Mouse (Mus musculus): ENCODE measurements around the gene Thrb.

The Thrb gene

GRCm38 (mm10) chr14:17659686-17660328 lies at the start of gene Thrb:
Gene Thrb, plus strand, starts transcription at chr14:17660261.
- peak; percentile 8 to 18 for DNase-seq (ENCODE audit: low spot score in 2 of 2)

- no peak for DNase-seq (ENCODE audit: low spot score in 2 of 2)
Measured at GRCm38 (mm10) chr14:17621671-17622070, 38.4 kb upstream of the Thrb start.

- DNase-seq (ENCODE audit: low spot score in 2 of 2), result no peak
Measured at GRCm38 (mm10) chr14:17623936-17624335, 36.1 kb upstream of the Thrb start.

GRCm38 (mm10) chr14:17629215-17629614 lies 30.8 kb upstream of the Thrb start:
- DNase-seq (ENCODE audit: low spot score in 2 of 2), result no peak

GRCm38 (mm10) chr14:17632887-17633522 lies 27.1 kb upstream of the Thrb start:
- peak; percentile 24 to 44 for DNase-seq (ENCODE audit: low spot score in 2 of 2)

- no peak for DNase-seq (ENCODE audit: low spot score in 2 of 2)
Measured at GRCm38 (mm10) chr14:17636971-17637370, 23.1 kb upstream of the Thrb start.

- no peak for DNase-seq (ENCODE audit: low spot score in 2 of 2)
Measured at GRCm38 (mm10) chr14:17641770-17642169, 18.3 kb upstream of the Thrb start.

GRCm38 (mm10) chr14:17655084-17655483 lies 5.0 kb upstream of the Thrb start:
- DNase-seq (ENCODE audit: low spot score in 2 of 2), result no peak

GRCm38 (mm10) chr14:17659031-17659430 lies 1.0 kb upstream of the Thrb start:
- peak; percentile 67 to 85 for DNase-seq (ENCODE audit: low spot score in 2 of 2)

- DNase-seq (ENCODE audit: low spot score in 2 of 2), result peak; percentile 78 to 86
Measured at GRCm38 (mm10) chr14:17660329-17661099, 453 bp downstream of the Thrb start.

- DNase-seq (ENCODE audit: low spot score in 2 of 2), result no peak
Measured at GRCm38 (mm10) chr14:17661100-17661521, 1.1 kb downstream of the Thrb start.

GRCm38 (mm10) chr14:17662087-17662486 lies 2.0 kb downstream of the Thrb start:
- DNase-seq (ENCODE audit: low spot score in 2 of 2), result no peak

- DNase-seq (ENCODE audit: low spot score in 2 of 2), result no peak
Measured at GRCm38 (mm10) chr14:17674335-17674734, 14.3 kb downstream of the Thrb start.

GRCm38 (mm10) chr14:17675214-17675613 lies 15.2 kb downstream of the Thrb start:
- DNase-seq (ENCODE audit: low spot score in 2 of 2), result no peak

- DNase-seq (ENCODE audit: low spot score in 2 of 2), result no peak
Measured at GRCm38 (mm10) chr14:17681479-17681878, 21.4 kb downstream of the Thrb start.

- no peak for DNase-seq (ENCODE audit: low spot score in 2 of 2)
Measured at GRCm38 (mm10) chr14:17684881-17685280, 24.8 kb downstream of the Thrb start.

GRCm38 (mm10) chr14:17685491-17685890 lies 25.4 kb downstream of the Thrb start:
- DNase-seq (ENCODE audit: low spot score in 2 of 2), result no peak

GRCm38 (mm10) chr14:17686939-17687338 lies 26.9 kb downstream of the Thrb start:
- no peak for DNase-seq (ENCODE audit: low spot score in 2 of 2)

GRCm38 (mm10) chr14:17691246-17691645 lies 31.2 kb downstream of the Thrb start:
- DNase-seq (ENCODE audit: low spot score in 2 of 2), result no peak

GRCm38 (mm10) chr14:17695526-17695925 lies 35.5 kb downstream of the Thrb start:
- no peak for DNase-seq (ENCODE audit: low spot score in 2 of 2)

- DNase-seq (ENCODE audit: low spot score in 2 of 2), result no peak
Measured at GRCm38 (mm10) chr14:17697920-17698632, 38.0 kb downstream of the Thrb start.

- DNase-seq (ENCODE audit: low spot score in 2 of 2), result no peak
Measured at GRCm38 (mm10) chr14:17700228-17700627, 40.2 kb downstream of the Thrb start.

All from urinary bladder, postnatal 36 days (tissue).